Mouse (Mus musculus) embryonic facial prominence, embryonic 10.5 days (tissue): ENCODE measurements around the gene Ggcx. TPM values are rescaled to one million over a fixed set of nuclear protein-coding genes. Genes with fewer than 3 reads are reported as not detected.

Experiments
- DNase-seq: peaks from one replicate; pipeline ENCODE4 v3.0.0-alpha.2; 2017; ENCODE audit warnings: low spot score
- H3K27ac ChIP-seq: fragments of 300-500 bp; sonication (generic); replicated peaks from 2 replicates; pipeline ENCODE4 v1.5.1; 2016; ENCODE audit warnings: mild to moderate bottlenecking
- H3K27me3 ChIP-seq: fragments of 300-500 bp; sonication (generic); replicated peaks from 2 replicates; pipeline ENCODE4 v1.6.1; 2016; ENCODE audit warnings: low read depth, mild to moderate bottlenecking; ENCODE audit not compliant: poor library complexity, severe bottlenecking
- H3K36me3 ChIP-seq: fragments of 300-500 bp; sonication (generic); replicated peaks from 2 replicates; pipeline ENCODE4 v1.6.1; 2016; ENCODE audit warnings: mild to moderate bottlenecking, moderate library complexity
- H3K4me1 ChIP-seq: fragments of 300-500 bp; sonication (generic); 2 replicates; pipeline ENCODE4 v1.6.1; 2016
- H3K4me3 ChIP-seq: fragments of 300-500 bp; sonication (generic); 2 replicates; pipeline ENCODE4 v1.5.1; 2016; ENCODE audit warnings: mild to moderate bottlenecking, moderate library complexity
- H3K9me3 ChIP-seq: fragments of 300-500 bp; sonication (generic); 2 replicates; pipeline ENCODE4 v1.6.1; 2016; ENCODE audit warnings: mild to moderate bottlenecking
- WGBS: fragments of 180-500 bp; shearing (Covaris S2); methylation state at CpG from one replicate; pipeline ENCODE4 v1.1.7; 2016; 5-methylcytosine and 5-hydroxymethylcytosine counted together
- polyA plus RNA-seq: library from polyadenylated mRNA; unstranded; fragments of >200 nt; fragmentation: Nextera tagmentation; extraction: Ambion mirVana; gene quantifications from 2 replicates; pipeline ENCODE4 v1.2.1, GENCODE M21; 2016

Ggcx gene
- polyA plus RNA-seq, 1 experiment from 2014 or later = 20.4 TPM

DNA sequence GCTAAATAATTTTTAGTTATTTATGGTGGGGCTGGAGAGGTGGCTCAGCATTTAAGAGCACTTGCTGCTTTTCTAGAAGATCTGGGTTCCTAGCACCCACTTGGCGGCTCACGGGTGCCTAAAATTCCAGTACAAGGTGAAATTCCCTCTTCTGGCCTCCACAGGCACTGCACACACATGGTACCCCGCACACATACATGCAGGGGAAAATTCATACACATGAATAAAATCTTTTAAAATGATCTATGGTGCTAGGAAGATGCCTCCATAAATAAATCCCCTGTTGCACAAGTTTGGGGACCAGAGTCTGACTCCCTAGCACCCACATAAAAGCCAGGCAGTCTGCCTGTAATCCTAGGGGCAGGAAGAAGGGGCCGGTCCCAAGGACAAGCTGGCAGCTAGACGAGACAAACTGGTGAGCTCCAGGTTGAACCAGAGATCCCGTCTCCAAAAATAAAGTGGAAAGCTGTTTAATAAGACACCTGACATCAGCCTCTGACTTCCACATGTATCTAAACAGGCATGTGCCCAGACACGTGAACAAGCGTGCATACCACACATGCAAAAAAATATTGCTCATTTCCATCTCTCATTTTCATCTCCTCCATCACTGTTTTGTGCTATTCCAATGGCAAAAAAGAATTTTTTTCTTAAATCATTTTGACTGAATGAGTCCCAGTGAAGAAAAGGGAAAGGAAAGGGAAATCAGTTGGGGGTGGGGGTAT is 35.4 kb upstream of the Ggcx start:
- Histone ChIP-seq H3K9me3 (no peaks in the 10 kb centered on the region), H3K27me3 (peaks cover 27% of the 10 kb centered on the region), H3K27ac (no peak overlapping the region), H3K4me3 (peak overlapping the region; percentile 59; the same call in 1 of the 2 replicates), H3K4me1 (peaks cover 9% of the 10 kb centered on the region), H3K36me3 (no peaks in the 10 kb centered on the region)
- WGBS = 84% methylated on average over 8 of the region's 8 CpGs
- DNase-seq = no peak

DNA sequence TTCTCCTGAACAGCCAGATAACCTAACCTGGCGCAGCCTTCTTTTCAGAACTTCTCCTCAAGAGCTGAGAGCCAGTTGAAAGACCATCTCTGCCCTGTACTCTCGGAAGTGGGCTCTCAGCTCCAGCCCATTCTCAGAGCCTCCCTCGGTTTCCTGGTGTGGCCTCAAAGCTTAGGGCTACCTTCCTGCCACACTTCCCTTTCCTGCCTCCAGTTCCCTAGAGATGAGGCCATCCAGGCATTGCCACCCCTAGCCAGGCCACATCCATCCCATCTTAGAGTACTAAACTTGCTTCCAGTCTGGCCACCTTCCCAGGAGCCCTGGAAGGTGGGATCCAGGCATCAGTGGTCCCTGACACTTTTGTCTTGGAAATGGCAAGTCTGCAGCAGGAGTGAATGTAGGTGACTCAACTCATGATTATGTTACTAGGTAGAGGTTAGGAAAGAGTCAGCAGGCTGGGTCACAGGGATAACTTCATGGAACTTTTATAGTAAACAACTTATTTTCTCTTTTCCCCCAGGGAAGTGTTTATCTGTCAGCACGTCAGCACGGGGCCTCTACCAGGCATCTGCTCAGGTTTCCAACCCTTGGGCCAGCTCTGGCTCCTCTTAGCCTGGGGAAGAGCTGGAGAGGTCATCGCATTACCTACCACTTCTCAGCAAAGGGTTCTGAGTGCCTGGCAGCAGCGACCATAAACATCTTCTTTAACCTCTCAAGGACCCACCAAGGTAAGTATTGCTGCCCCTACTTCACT is 34.6 kb upstream of the Ggcx start:
- H3K27ac ChIP-seq = peak overlapping the region; percentile 78; the same call in 1 of the 2 replicates
- peak overlapping the region; percentile 59 for H3K4me3 ChIP-seq
- peaks cover 27% of the 10 kb centered on the region for H3K27me3 ChIP-seq
- peaks cover under 1% of the 10 kb centered on the region; the same call in 1 of the 2 replicates for H3K36me3 ChIP-seq
- 33% methylated on average over 7 of the region's 7 CpGs for WGBS
- no peaks in the 10 kb centered on the region for H3K9me3 ChIP-seq
- H3K4me1 ChIP-seq = peaks cover 9% of the 10 kb centered on the region
- DNase-seq = no peak

DNA sequence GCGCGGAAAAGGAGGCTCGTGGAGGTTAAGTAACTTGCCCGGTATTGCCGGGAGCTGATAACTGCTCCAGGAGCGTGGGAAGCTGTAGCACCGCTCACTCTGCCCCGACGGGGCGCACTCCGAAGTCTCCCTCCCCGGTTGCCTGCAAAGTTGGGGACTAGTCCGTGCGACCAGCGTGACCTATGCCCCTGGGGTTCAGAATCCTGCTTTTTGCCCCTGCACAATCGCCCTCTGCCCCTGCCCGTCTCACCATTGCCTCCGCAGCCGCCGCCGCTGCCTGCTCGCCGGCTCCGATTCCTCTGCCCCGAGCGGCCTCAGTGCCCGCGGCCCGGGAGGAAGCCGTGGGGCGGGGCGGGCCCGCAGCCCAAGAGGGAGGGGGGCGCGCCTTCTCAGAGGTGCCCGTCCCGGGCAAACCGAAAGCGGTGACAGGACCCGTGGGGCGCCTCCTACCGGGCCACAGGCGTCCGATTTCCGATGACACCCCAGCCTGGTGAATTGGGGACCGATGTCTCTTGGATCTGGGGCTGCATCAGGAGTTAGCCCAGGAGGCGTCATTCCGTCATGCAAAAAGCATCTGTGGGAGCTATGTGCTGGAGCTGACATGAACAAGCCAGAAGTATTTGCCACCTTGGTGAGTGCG is 33.9 kb upstream of the Ggcx start, which contains the start of gene Vamp5:
Vamp5 (minus strand) TSS at position 338 of the 640 bp plus-strand sequence.
- no peaks in the 10 kb centered on the region for H3K9me3 ChIP-seq
- H3K4me1 ChIP-seq = peaks cover 9% of the 10 kb centered on the region
- peak within 1 kb of the TSS; percentile 78 for H3K27ac ChIP-seq
- H3K27me3 ChIP-seq = peaks cover 27% of the 10 kb centered on the region
- peak within 1 kb of the TSS; percentile 59 for H3K4me3 ChIP-seq
- DNase-seq = peak; percentile 66
- 2% methylated on average over 49 of the region's 49 CpGs for WGBS
- peaks cover 7% of the 10 kb centered on the region for H3K36me3 ChIP-seq

DNA sequence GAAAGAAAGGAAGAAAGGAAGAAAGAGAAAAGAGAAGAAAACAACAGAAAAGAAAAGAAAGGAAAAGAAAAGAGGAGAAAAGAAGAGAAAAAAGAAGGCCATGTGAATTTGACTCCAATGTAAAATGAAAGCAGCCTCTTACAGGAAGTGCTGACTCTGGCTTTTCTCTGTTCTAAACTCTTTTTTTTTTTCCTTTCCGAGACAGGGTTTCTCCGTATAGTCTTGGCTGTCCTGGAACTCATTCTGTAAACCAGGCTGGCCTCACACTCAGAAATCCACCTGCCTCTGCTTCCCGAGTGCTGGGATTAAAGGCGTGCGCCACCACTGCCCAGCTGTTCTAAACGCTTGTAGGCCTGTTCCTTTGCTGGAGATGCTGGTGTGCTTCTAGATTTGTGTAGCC is 31.6 kb upstream of the Ggcx start:
- Histone ChIP-seq H3K4me1 (peaks cover 9% of the 10 kb centered on the region), H3K27me3 (peaks cover 27% of the 10 kb centered on the region), H3K27ac (no peak overlapping the region), H3K4me3 (no peak overlapping the region), H3K9me3 (no peaks in the 10 kb centered on the region), H3K36me3 (peaks cover 17% of the 10 kb centered on the region)
- no peak for DNase-seq
- WGBS = 84% methylated on average over 6 of the region's 6 CpGs

DNA sequence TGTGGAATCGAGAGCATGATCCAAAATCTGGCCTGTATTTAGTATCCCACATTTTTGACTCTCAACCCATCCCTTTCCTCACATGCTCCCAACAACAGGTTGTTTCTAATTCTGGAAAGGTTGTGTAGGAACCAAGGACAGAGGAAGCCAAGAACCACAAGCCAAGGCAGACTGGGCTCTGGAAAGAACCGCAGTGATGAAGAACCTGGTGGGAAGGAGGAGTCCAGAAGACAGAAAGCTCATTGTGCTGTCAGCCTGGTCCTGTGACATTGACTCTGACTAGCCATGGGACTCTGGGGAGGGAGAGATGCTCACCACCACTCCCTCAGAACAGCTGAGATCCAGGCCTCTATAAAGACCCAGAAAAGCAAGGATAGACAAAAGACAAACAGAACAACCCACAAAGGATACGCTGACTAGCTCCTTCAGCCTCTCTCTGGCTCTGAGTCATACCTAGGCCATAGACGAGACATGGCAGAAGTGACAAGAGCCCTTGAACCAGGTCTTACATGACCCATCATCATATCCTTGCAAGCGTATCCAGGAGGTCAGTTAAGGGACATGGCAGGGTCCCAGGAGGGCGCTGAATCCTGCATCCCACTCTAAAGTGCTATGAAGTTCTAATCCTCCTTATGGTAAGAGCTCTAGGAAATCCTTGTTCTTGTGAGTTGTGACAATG is 30.8 kb upstream of the Ggcx start:
- Histone ChIP-seq H3K27ac (no peak overlapping the region), H3K36me3 (peaks cover 17% of the 10 kb centered on the region), H3K4me3 (no peak overlapping the region), H3K27me3 (peaks cover 25% of the 10 kb centered on the region), H3K9me3 (no peaks in the 10 kb centered on the region), H3K4me1 (peaks cover 17% of the 10 kb centered on the region)
- DNase-seq = no peak
- 81% methylated on average over 6 of the region's 6 CpGs for WGBS

DNA sequence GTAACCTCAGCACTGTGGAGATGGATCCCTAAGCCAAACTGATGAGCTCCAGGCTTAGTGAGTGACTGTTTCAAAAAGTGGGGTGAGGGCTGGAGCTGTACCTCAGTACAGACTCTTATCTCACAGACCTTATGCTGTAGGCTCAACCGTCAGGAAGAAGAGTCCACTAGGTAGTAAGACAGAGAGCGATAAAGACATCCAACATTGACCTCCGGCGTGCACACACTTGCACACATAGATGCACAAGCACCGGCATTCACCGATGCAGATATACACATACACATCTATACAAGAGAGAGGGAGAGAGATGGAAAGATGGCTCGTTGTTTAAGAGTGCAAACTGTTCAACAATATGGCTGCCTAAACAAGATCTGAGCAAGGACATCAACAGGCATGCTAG is 30.2 kb upstream of the Ggcx start:
- Histone ChIP-seq H3K4me3 (no peak overlapping the region), H3K27me3 (peaks cover 19% of the 10 kb centered on the region), H3K36me3 (peaks cover 17% of the 10 kb centered on the region), H3K9me3 (no peaks in the 10 kb centered on the region), H3K27ac (no peak overlapping the region), H3K4me1 (peaks cover 24% of the 10 kb centered on the region)
- DNase-seq = no peak
- WGBS = 95% methylated on average over 7 of the region's 7 CpGs

DNA sequence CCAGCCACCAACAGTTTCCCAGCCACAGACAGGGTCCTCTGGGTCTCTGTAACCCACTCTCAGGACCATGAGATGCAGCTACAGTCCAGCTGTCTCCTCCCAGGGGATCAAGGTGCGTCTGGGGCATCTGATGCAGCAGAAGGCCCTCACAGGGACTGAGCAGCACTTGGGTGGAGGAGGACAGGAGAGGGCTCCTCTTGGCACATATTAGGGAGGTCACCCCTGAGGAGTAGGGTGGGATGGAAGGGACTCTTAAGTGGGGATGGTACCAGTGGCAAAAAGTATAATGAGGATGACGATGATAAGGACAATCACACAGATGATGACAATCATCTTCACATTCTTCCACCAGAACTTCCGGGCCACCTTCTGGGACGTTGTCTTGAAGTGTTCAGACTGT is 28.9 kb upstream of the Ggcx start:
- no peak for DNase-seq
- H3K36me3 ChIP-seq = peaks cover 17% of the 10 kb centered on the region
- H3K27ac ChIP-seq = no peak overlapping the region
- H3K4me1 ChIP-seq = peaks cover 30% of the 10 kb centered on the region
- no peak overlapping the region for H3K4me3 ChIP-seq
- H3K27me3 ChIP-seq = peaks cover 6% of the 10 kb centered on the region
- 91% methylated on average over 4 of the region's 4 CpGs for WGBS
- H3K9me3 ChIP-seq = no peaks in the 10 kb centered on the region

DNA sequence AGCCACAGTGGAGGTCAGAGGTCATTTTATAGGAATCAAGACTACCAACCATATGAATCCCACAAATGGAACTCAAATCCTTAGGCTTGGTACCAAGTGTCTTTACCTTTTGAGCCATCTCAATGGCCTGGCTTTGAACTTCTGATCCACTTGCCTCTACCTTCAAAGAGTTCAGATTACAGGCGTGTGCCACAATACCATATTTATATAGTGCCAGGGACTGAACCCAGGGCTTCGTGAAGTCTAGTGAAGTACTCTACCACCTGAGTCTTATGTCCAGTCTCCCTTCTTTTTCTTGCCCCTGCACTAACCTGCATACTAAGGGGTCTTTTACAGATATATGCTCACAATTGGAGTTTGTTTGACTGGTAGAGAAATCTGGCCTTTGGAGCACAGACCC is 27.5 kb upstream of the Ggcx start:
- H3K4me1 ChIP-seq = peaks cover 39% of the 10 kb centered on the region
- H3K9me3 ChIP-seq = no peaks in the 10 kb centered on the region
- H3K36me3 ChIP-seq = peaks cover 17% of the 10 kb centered on the region
- no peak overlapping the region for H3K27ac ChIP-seq
- WGBS = 92% methylated on average over 2 of the region's 2 CpGs
- no peak for DNase-seq
- H3K27me3 ChIP-seq = peaks cover 3% of the 10 kb centered on the region; the same call in 1 of the 2 replicates
- H3K4me3 ChIP-seq = no peak overlapping the region

DNA sequence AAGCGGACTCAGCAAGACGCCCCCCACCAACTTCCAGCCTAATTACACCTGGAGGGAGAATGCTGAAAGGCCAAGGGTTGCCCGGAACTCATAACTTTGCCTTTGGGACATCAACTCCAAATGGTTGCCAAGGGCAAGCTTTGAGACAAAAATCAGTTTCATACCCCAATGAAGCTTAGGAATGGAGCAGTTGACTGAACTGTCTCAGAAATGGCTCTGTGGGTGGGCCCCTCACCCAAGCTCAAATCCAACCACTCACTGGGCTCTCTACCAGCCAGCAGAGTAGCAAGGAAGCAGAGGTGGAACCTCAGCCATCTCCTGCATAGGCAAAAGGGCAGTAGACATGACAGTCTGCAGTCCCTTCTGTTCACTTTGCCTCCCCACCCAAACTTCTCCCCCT is 26.3 kb upstream of the Ggcx start:
- Histone ChIP-seq H3K27me3 (0 out of 2 replicates have a peak, but pooled peaks cover 3% of the 10 kb centered on the region), H3K4me3 (no peak overlapping the region), H3K36me3 (peaks cover 17% of the 10 kb centered on the region), H3K9me3 (no peaks in the 10 kb centered on the region), H3K4me1 (peaks cover 39% of the 10 kb centered on the region), H3K27ac (no peak overlapping the region)
- DNase-seq = no peak
- WGBS = 78% methylated on average over 3 of the region's 3 CpGs

DNA sequence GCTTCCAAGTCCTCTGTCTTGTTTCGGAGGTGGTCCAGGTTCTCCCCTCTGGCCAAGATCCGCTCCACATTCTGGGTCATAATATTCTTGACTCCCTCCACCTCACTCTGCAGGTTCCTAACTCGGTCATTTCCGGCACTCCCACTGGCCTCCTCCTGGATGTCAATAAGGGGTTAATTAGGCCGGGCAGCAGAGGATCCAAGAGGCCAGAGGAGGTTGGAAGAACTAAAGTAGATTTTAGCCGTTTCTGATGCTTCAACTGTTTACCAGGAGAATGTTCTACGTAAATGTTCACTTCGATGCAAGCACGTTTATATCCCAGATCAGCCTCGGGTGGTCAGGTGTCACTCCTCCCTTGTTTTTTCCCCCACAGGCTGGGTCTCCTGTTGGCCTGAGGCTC is 25.8 kb upstream of the Ggcx start:
- H3K27ac ChIP-seq = no peak overlapping the region
- H3K36me3 ChIP-seq = peaks cover 17% of the 10 kb centered on the region
- 0 out of 2 replicates have a peak, but pooled peaks cover 3% of the 10 kb centered on the region for H3K27me3 ChIP-seq
- no peak overlapping the region for H3K4me3 ChIP-seq
- H3K9me3 ChIP-seq = no peaks in the 10 kb centered on the region
- DNase-seq = no peak
- 67% methylated on average over 10 of the region's 10 CpGs for WGBS
- peaks cover 43% of the 10 kb centered on the region for H3K4me1 ChIP-seq

DNA sequence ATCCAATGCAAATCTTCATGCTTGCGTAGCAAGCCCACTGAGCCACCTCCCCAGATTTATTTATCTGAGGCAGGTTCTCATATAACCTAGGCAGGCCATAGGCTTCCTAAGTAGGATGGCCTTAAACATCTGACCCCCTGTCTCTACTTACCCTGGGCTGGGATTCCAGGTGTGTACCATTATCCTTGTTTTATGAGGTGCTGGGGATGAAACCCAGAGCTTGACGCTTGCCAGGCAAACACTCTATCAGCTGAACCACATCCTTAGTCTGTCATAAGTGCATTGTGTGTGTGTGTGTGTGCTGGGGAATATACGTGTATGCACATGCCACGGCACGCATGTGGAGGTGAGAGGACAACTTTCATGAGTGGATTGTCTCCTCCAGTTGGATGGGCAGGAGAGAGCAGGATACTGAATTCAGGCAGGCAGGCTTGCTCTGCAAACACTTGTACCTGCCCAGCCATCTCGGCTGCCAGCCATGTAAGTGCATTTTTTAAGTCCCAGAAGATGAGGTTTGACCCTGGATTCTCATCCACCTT is 25.2 kb upstream of the Ggcx start:
- Histone ChIP-seq H3K36me3 (peaks cover 17% of the 10 kb centered on the region), H3K27ac (no peak overlapping the region), H3K9me3 (no peaks in the 10 kb centered on the region), H3K4me1 (peaks cover 46% of the 10 kb centered on the region), H3K27me3 (0 out of 2 replicates have a peak, but pooled peaks cover 3% of the 10 kb centered on the region), H3K4me3 (0 out of 2 replicates have a peak overlapping the region, but pooled peaks have one; percentile 64)
- WGBS = 84% methylated on average over 6 of the region's 6 CpGs
- no peak for DNase-seq

DNA sequence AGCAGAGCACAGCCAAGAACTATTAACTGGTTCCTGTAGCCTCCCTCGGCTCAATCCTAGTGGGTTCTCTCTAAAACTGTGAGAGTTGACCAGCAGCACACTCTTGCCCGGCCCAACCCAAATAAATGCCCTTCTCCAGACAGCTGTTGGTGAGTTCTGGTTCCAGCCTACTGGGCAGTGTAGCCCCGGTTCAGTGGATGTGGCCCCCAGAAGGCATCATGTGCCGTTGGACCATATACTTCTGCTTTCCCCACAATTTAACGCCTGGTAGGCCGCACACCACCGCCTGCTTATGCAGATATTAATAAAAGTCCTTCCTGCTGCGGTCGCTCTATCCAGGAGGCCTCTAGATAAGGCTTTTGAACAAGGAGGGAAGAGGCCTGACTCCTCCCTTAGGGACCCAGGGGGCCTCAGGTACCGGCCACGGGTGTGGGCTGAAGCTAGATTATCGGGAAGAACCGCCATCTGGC is 24.6 kb upstream of the Ggcx start:
- Histone ChIP-seq H3K27ac (peak overlapping the region; percentile 91), H3K9me3 (no peaks in the 10 kb centered on the region), H3K27me3 (0 out of 2 replicates have a peak, but pooled peaks cover 3% of the 10 kb centered on the region), H3K36me3 (peaks cover 17% of the 10 kb centered on the region), H3K4me3 (peak overlapping the region; percentile 64), H3K4me1 (peaks cover 48% of the 10 kb centered on the region)
- WGBS = 28% methylated on average over 13 of the region's 13 CpGs
- peak; percentile 37 for DNase-seq
